Mouse (Mus musculus): ENCODE data around the gene Mertk. TPM values are rescaled to one million over a fixed set of nuclear protein-coding genes. Genes with fewer than 3 reads are reported as not detected.
"Not testable (repeated sequence)": the region's sequence is repeated elsewhere in the genome, so short reads cannot be mapped to it uniquely, and the experiment has no call there.

Mertk gene
- polyA plus RNA-seq, 1 experiment from 2014 or later = 10.4 TPM

GRCm38 (mm10) chr2:128693236-128693635, 5.5 kb upstream of the Mertk start:
- Histone ChIP-seq H3K4me3 (ENCODE audit: low read depth, low read length) (no peak overlapping the region), H3K4me1 (ENCODE audit: insufficient read depth, low read depth, low read length) (no peaks in the 10 kb centered on the region), H3K4me2 (replicated peaks; ENCODE audit: low read depth, low read length) (no peak overlapping the region), H3K27me3 (replicated peaks; ENCODE audit: insufficient read depth, low read length) (no peaks in the 10 kb centered on the region), H3K9me3 (ENCODE audit: low read length) (no peaks in the 10 kb centered on the region), H3K9ac (replicated peaks; ENCODE audit: low read depth) (no peak overlapping the region), H3K27ac (ENCODE audit: low read length) (no peak overlapping the region), H3K36me3 (ENCODE audit: insufficient read depth, low read length) (no peaks in the 10 kb centered on the region)
- TF ChIP-seq CTCF (IDR thresholded peaks at IDR 0.05) (no peak), EP300 (IDR thresholded peaks at IDR 0.05) (no peak)
- WGBS = 55% methylated on average over 4 of the region's 4 CpGs
- DNase-seq (ENCODE audit: low spot score) (no peak), ATAC-seq (no peak)

GRCm38 (mm10) chr2:128693828-128694227, 4.9 kb upstream of the Mertk start:
- 77% methylated on average over 2 of the region's 3 CpGs for WGBS
- H3K27me3 ChIP-seq (replicated peaks; ENCODE audit: insufficient read depth, low read length); ATAC-seq; H3K9me3 ChIP-seq (ENCODE audit: low read length); H3K4me3 ChIP-seq (ENCODE audit: low read depth, low read length); H3K36me3 ChIP-seq (ENCODE audit: insufficient read depth, low read length); H3K27ac ChIP-seq (ENCODE audit: low read length); DNase-seq (ENCODE audit: low spot score); H3K4me2 ChIP-seq (replicated peaks; ENCODE audit: low read depth, low read length); H3K4me1 ChIP-seq (ENCODE audit: insufficient read depth, low read depth, low read length); H3K9ac ChIP-seq (replicated peaks; ENCODE audit: low read depth): not testable (repeated sequence)

DNA sequence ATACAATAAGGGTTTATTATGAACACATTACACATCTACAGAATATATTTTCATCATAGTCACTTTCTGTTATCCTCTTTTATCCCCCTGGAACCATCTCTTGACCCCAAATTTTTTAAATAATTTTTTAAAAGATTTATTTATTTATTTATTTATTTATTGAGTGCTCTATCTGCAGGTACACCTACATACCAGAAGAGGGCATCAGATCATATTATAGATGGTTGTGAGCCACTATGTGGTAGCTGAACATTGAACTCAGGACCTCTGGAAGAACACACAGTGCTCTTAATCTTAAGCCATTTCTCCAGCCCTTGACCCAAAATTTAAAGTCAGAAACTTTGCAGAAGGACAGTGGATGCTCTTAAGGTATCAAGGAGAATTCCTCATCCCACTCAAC, 4.2 kb upstream of the Mertk start:
- Histone ChIP-seq H3K4me3 (ENCODE audit: low read depth, low read length) (no peak overlapping the region), H3K4me2 (replicated peaks; ENCODE audit: low read depth, low read length) (no peak overlapping the region), H3K9ac (replicated peaks; ENCODE audit: low read depth) (no peak overlapping the region), H3K27ac (ENCODE audit: low read length) (no peak overlapping the region), H3K36me3 (ENCODE audit: insufficient read depth, low read length) (no peaks in the 10 kb centered on the region), H3K27me3 (replicated peaks; ENCODE audit: insufficient read depth, low read length) (no peaks in the 10 kb centered on the region), H3K9me3 (ENCODE audit: low read length) (no peaks in the 10 kb centered on the region), H3K4me1 (ENCODE audit: insufficient read depth, low read depth, low read length) (no peaks in the 10 kb centered on the region)
- TF ChIP-seq CTCF (IDR thresholded peaks at IDR 0.05) (peak; percentile 37; the same call in 1 of the 2 replicates), EP300 (IDR thresholded peaks at IDR 0.05) (no peak)
- ATAC-seq (no peak), DNase-seq (ENCODE audit: low spot score) (peak; percentile 39)

GRCm38 (mm10) chr2:128696426-128696825, 2.3 kb upstream of the Mertk start:
- TF ChIP-seq CTCF (IDR thresholded peaks at IDR 0.05) (no peak), EP300 (IDR thresholded peaks at IDR 0.05) (no peak)
- 60% methylated on average over 3 of the region's 3 CpGs for WGBS
- H3K4me1 ChIP-seq (ENCODE audit: insufficient read depth, low read depth, low read length) = no peaks in the 10 kb centered on the region
- no peak overlapping the region for H3K4me2 ChIP-seq (replicated peaks; ENCODE audit: low read depth, low read length)
- H3K9ac ChIP-seq (replicated peaks; ENCODE audit: low read depth) = no peak overlapping the region
- ATAC-seq = no peak
- H3K9me3 ChIP-seq (ENCODE audit: low read length) = no peaks in the 10 kb centered on the region
- no peak overlapping the region for H3K4me3 ChIP-seq (ENCODE audit: low read depth, low read length)
- no peak overlapping the region for H3K27ac ChIP-seq (ENCODE audit: low read length)
- DNase-seq (ENCODE audit: low spot score) = no peak
- H3K27me3 ChIP-seq (replicated peaks; ENCODE audit: insufficient read depth, low read length) = no peaks in the 10 kb centered on the region
- no peaks in the 10 kb centered on the region for H3K36me3 ChIP-seq (ENCODE audit: insufficient read depth, low read length)

DNA sequence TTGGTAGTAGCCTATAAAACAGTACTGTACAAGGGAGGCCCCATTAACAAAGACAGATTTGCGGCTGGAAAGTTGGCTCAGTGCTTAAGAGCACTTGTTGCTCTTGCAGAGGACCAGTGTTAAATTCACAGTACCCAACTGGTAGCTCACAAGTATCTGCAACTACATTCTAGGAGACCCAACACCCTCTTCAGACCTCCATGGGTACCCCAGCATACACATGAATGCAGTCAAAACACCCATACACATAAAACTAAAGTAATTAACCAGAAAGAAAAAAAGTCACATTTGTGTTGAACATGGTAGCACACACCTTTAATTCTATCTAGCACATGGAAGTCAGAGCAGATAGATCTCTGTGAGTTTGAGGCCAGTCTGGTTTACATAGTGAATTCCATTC, 1.7 kb upstream of the Mertk start:
- no peak for DNase-seq (ENCODE audit: low spot score)
- no peak overlapping the region for H3K4me3 ChIP-seq (ENCODE audit: low read depth, low read length)
- 89% methylated on average over 1 of the region's 1 CpGs for WGBS
- no peak for ATAC-seq
- no peak overlapping the region for H3K27ac ChIP-seq (ENCODE audit: low read length)
- H3K36me3 ChIP-seq (ENCODE audit: insufficient read depth, low read length) = no peaks in the 10 kb centered on the region
- no peak overlapping the region for H3K4me2 ChIP-seq (replicated peaks; ENCODE audit: low read depth, low read length)
- H3K9ac ChIP-seq (replicated peaks; ENCODE audit: low read depth) = no peak overlapping the region
- TF ChIP-seq CTCF (IDR thresholded peaks at IDR 0.05) (no peak), EP300 (IDR thresholded peaks at IDR 0.05) (no peak)
- H3K4me1 ChIP-seq (ENCODE audit: insufficient read depth, low read depth, low read length) = no peaks in the 10 kb centered on the region
- H3K27me3 ChIP-seq (replicated peaks; ENCODE audit: insufficient read depth, low read length) = no peaks in the 10 kb centered on the region
- no peaks in the 10 kb centered on the region for H3K9me3 ChIP-seq (ENCODE audit: low read length)

GRCm38 (mm10) chr2:128697566-128697965, 1.2 kb upstream of the Mertk start:
- Histone ChIP-seq H3K36me3 (ENCODE audit: insufficient read depth, low read length) (no peaks in the 10 kb centered on the region), H3K4me2 (replicated peaks; ENCODE audit: low read depth, low read length) (no peak overlapping the region), H3K4me3 (ENCODE audit: low read depth, low read length) (no peak overlapping the region), H3K9me3 (ENCODE audit: low read length) (no peaks in the 10 kb centered on the region), H3K27ac (ENCODE audit: low read length) (no peak overlapping the region), H3K4me1 (ENCODE audit: insufficient read depth, low read depth, low read length) (no peaks in the 10 kb centered on the region), H3K27me3 (replicated peaks; ENCODE audit: insufficient read depth, low read length) (no peaks in the 10 kb centered on the region), H3K9ac (replicated peaks; ENCODE audit: low read depth) (no peak overlapping the region)
- no peak for DNase-seq (ENCODE audit: low spot score)
- TF ChIP-seq CTCF (IDR thresholded peaks at IDR 0.05) = no peak
- no peak for TF ChIP-seq EP300 (IDR thresholded peaks at IDR 0.05)
- 33% methylated on average over 5 of the region's 5 CpGs for WGBS
- ATAC-seq = no peak

- no peaks in the 10 kb centered on the region for H3K27me3 ChIP-seq (replicated peaks; ENCODE audit: insufficient read depth, low read length)
- WGBS = under 1% methylated on average over 14 of the region's 14 CpGs
- no peaks in the 10 kb centered on the region for H3K36me3 ChIP-seq (ENCODE audit: insufficient read depth, low read length)
- peak overlapping the region; percentile 66 for H3K4me2 ChIP-seq (replicated peaks; ENCODE audit: low read depth, low read length)
- no peaks in the 10 kb centered on the region for H3K9me3 ChIP-seq (ENCODE audit: low read length)
- no peaks in the 10 kb centered on the region for H3K4me1 ChIP-seq (ENCODE audit: insufficient read depth, low read depth, low read length)
- peak overlapping the region; percentile 33; the same call in 1 of the 2 replicates for H3K9ac ChIP-seq (replicated peaks; ENCODE audit: low read depth)
- DNase-seq (ENCODE audit: low spot score) = peak; percentile 96
- ATAC-seq = peak; percentile 93
- TF ChIP-seq EP300 (IDR thresholded peaks at IDR 0.05) = peak; percentile 67
- TF ChIP-seq CTCF (IDR thresholded peaks at IDR 0.05) = peak; percentile 96
- H3K27ac ChIP-seq (ENCODE audit: low read length) = peak overlapping the region; percentile 88
- H3K4me3 ChIP-seq (ENCODE audit: low read depth, low read length) = peak overlapping the region; percentile 75
Measured at GRCm38 (mm10) chr2:128698140-128698692, 540 bp upstream of the Mertk start.
